Mouse (Mus musculus) ovary, postnatal 36 days (tissue): ENCODE results near the gene Fuom.
A peak's percentile ranks its signal among the peaks of the same experiment; 100 is the strongest.
"Not testable (repeated sequence)": the region's sequence is repeated elsewhere in the genome, so short reads cannot be mapped to it uniquely, and the experiment has no call there.

Experiments
- DNase-seq: peaks from one replicate; pipeline ENCODE4 v3.0.0; 2022; ENCODE audit warnings: low spot score, mixed read lengths

Fuom gene

DNA sequence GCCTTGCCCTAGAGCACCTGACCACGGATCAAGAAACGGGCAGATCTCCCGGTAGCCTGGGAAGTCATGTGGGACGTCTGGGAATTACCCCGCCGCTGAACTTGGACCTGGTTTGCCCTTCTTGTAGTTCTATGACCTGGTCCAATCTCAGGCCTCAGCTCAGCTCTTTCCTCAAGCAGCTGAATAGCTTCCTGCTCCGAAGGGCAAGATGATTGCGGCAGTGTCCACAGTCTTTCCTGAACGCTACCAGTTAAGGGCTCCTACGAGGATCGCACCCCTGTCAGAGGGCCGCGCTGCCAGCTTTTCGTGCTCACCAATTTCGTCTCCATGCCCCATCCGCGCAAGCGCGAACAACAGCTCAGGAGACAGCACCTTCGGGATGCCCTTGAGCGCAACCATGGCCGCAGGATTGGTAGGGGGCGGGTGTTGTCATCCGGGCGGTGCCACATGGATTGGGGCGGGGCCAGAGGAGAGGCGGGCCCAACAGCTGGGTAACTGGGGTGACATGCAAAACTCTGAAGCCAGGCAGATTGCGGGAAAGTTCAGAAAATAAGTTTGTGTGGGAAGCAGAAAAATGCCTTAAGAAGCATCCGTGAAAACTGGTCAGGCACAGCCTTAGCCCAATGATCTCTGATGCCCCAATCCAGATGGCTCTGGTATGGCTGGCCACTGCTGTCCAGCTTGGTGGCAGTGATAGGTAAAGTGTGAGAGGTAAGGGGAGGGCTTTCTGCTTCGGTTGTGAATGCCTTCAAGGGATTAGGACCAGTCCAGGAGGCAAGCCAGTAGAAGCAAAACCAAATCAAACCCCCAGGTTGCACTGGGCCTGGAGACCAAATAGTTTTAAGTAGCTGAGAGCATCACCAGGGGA is at the start of gene Fuom:
Gene Fuom, minus strand, starts transcription at position 449 of the 868 bp plus-strand sequence.
- DNase-seq: peak; percentile 91

DNA sequence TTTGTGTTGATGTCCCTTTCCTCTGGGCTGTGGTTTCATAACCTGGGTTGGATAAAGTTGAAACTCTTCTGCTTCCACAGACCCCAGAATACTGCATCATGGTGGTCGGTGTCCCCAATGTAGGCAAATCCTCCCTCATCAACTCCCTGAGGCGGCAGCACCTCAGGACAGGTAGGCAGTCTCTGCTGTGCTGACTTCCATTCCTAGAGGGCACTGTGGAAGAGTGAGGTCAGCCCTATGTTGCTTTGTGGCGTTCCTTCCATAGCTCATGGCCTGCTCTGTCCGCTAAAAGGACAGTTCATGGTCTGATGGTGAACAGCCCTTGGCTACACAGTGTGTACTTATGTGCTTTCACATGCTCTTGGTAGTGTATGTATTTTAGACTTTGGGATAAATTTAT is 42.3 kb upstream of the Fuom start:
- DNase-seq: no peak

DNA sequence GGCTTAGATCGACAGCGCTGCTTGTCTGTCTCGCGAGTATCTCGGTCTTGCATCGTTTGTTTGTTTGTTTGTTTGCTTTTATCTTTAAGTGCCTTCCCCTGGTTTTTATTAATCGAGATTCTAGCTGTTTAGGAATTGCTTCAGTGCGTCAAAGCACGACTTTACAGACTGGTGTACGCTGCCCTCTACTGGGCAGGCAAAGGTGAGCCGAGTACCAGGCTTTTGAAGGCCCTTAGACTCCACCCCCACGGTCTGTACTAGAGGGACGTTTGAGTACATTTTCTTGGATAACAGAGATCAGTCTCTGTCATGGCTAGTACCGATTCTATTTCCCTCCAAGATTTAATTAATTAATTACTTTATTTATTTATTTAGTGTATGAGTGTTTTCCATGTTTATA is 39.1 kb upstream of the Fuom start:
- DNase-seq: peak; percentile 52

GRCm38 (mm10) chr7:140138021-140138310 is 35.7 kb upstream of the Fuom start:
- no peak for DNase-seq

- peak; percentile 97 for DNase-seq
These were observed 35.1 kb upstream of the Fuom start, which contains the start of gene Mtg1 for GRCm38 (mm10) chr7:140137135-140138020. Gene Mtg1, plus strand, starts transcription at chr7:140137564.

DNA sequence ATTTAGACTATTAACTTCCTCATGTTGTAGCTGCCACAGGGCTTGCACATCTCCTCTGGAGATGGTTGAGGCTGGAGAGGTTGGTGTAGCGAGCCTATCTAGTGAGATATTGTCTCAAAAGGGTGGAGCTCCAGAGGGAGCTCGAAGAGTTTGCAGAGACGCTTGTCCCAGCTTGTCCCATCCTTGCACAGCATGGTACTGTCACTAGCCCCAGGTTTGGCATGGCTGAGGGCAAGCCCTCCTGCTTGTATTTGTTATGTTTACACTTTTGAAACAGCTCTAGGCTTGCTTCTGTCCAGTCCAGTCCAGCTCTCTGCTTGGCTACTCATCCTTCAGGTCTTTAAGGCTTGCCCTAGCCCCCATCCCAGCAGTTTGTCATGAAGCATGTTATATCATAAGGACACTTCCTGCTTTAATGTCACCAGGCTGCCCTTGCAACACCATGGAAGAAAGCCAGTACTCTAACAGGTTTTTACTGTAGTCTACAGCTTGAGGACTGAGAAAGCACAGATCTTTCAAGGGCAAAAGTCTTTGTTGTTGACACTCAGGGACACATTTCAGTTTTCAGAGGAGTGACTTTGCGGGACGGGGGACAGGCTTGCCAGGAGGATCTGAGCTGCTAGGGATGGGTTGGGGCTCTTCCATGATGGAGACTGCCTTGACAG is 33.0 kb upstream of the Fuom start:
- no peak for DNase-seq

DNA sequence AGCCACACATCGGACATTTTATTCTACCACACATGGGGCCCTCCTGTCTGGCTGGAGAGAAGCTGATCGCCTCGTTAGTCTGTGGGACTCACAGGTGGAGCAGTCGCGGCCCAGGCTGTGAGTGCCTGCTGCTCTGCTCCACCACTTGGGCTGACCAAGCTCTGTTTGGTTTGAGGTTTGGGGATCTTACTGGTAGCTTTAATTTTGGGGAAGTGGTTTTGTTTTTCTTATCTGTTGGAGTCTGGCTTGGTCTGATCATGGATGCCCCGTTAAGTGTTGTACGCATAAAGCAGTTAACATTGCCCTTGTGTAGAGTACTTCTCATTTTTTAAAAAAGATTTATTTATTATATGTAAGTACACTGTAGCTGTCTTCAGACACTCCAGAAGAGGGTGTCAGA is 31.8 kb upstream of the Fuom start:
- DNase-seq: not testable (repeated sequence)

DNA sequence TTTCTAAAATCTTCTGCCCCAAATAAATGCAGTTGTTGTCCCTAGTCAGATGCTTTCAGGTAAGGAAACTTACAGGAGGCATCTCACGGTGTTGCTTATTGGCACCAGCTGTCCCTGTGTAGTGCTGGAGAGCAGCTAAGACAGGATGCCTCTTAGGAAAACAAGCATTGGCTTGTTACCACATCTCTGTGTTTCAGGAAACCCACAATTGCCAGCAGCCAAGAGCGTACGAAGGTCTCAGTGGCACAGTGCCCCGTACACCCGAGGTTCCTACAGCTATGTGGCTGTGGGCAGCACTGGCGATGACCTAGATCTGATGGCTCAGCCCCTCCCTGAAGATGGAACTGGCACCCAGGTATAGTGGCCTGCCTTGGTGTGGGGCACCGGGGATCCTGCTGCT is 29.9 kb upstream of the Fuom start:
- not testable (repeated sequence) for DNase-seq

- DNase-seq: no peak
These were observed 25.7 kb upstream of the Fuom start for GRCm38 (mm10) chr7:140127911-140128310.

GRCm38 (mm10) chr7:140126934-140127333 is 24.7 kb upstream of the Fuom start:
- DNase-seq: no peak

GRCm38 (mm10) chr7:140126022-140126350 is 23.7 kb upstream of the Fuom start:
- DNase-seq: no peak

DNA sequence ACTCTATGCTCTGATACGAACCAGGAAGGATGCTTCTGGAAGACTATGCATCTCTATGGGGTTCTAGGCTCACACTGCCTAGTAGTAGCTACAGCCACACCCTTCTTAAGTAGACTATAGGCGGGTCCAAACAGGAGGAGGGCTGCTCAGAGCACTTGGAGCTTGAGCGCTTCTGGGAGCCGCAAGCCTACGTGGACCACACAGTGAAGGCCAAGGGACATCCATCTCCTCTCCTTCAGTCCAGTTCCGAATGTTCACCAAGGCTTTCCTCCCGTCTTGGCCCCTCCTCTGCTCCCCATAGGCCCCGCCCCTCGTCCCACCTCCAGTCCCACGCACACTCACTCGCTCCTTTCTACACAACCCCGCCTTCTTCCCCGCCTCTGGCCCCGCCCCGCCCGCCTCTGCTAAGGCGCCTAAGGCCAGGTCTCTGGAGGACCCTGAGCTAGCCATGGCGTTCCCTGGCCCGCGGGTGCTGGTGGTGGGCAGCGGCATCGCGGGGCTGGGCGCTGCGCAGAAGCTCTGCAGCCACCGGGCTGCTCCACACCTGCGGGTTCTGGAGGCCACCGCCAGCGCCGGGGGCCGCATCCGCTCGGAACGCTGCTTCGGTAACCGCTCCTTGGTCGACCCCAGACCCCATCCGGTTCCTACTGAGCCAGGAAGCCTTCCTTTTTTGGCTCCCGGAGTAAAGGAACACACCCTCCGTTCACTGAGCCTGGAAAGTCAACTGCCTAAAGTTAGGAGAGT is 23.2 kb upstream of the Fuom start:
- DNase-seq: peak; percentile 96

- DNase-seq: no peak
These were observed 22.1 kb upstream of the Fuom start for GRCm38 (mm10) chr7:140124382-140124781.

GRCm38 (mm10) chr7:140122765-140123164 is 20.5 kb upstream of the Fuom start:
- DNase-seq: no peak

DNA sequence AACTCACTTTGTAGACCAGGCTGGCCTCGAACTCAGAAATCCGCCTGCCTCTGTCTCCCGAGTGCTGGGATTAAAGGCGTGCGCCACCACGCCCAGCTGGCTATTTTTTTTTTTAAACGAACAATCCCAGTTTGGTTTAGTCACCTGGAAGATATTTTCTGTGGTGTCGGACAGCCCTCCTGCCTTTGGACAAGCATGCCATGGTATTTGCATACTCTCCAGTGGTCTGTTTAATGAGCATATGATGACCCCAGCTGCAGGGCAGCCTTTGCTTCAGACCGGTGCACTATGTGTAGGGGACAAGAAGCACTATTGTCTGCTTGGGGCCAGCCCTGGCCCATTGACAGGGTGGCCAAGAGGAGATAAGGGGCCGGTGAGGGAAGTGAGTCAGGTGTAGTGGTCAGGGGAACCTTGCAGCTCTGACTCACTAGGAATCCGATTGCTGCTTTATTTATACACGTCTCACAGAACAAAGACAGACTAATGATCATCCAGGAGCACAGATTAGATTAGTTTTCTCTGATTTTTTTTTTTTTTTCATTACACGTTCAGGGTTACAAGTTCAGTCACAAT is 19.2 kb upstream of the Fuom start:
- DNase-seq: no peak

GRCm38 (mm10) chr7:140120484-140120883 is 18.2 kb upstream of the Fuom start:
- DNase-seq: no peak

- DNase-seq: peak; percentile 92
These were observed 14.3 kb upstream of the Fuom start, which contains the start of gene Echs1 for GRCm38 (mm10) chr7:140116329-140117054. Gene Echs1, minus strand, starts transcription at chr7:140116476.

GRCm38 (mm10) chr7:140115583-140116328 is 13.5 kb upstream of the Fuom start, which contains the start of gene Paox:
Gene Paox, plus strand, starts transcription at chr7:140115799.
- DNase-seq: peak; percentile 46

- DNase-seq: no peak
These were observed 9.7 kb upstream of the Fuom start for GRCm38 (mm10) chr7:140111943-140112342.

- no peak for DNase-seq
These were observed 1.8 kb upstream of the Fuom start for GRCm38 (mm10) chr7:140104009-140104408.
